ENCODE assay signal across 18 mouse cellular contexts in the genomic region with DNA sequence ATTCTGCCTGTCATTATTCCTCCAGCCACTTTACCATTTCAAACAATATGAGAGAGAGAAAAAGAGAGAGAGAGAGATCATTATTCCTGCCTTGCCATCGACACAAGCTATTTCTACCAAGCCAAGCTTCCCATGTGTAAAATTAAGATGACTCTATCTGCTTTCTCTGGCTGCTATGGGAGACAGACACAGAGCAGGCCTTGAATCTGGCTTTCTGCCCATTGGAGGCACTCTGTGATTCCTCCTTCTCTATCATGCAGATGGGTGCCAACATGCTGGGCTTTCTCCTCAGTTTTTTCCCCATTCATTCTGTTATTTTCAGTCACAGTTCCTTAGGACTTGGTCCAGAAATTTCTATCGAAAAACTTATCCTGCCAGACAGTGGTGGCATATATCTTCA. TPM values are rescaled to one million over a fixed set of nuclear protein-coding genes. Genes with fewer than 3 reads are reported as not detected.
DNase-seq lines count a peak whose midpoint lies in the region; ATAC-seq and TF ChIP-seq lines count a peak whose summit lies in the region.
"Had no signal": no experiment of that assay in that cellular context is flagged by ENCODE, and none has a peak within 500 bp of the region (broad histone marks: within the 10 kb centered on the region; RNA-seq: fewer than 3 reads in every experiment).

No protein-coding gene starts in this region.

- DNase-seq in frontal cortex, postnatal 25 days (ENCODE audit: low spot score in 2 of 2) = no peak
- peak; percentile 72 for DNase-seq in midbrain, postnatal 0 days (ENCODE audit: low spot score)
- no peak for DNase-seq in midbrain, embryonic 11.5 days (ENCODE audit: low spot score, missing footprints)
- peak; percentile 15 to 28 for DNase-seq in frontal cortex, postnatal 14 days (ENCODE audit: low spot score in 2 of 2)
- DNase-seq in right cerebral cortex, postnatal 4 days = peak; percentile 54
- no peak for DNase-seq in gastrocnemius, adult 8-10 months (ENCODE audit: low spot score in 2 of 2)
- DNase-seq: heart, adult 18-20 months; heart, postnatal 36 days; lung, adult 2 months; thymus, postnatal 14 days had no signal

- H3K4me1 ChIP-seq in midbrain, postnatal 0 days (ENCODE audit: insufficient read depth, low read length) = no peaks in the 10 kb centered on the region
- no peaks in the 10 kb centered on the region for H3K4me1 ChIP-seq in midbrain, embryonic 11.5 days (ENCODE audit: control insufficient read depth, insufficient read depth, low read length)
- no peaks in the 10 kb centered on the region for H3K4me1 ChIP-seq in intestine, postnatal 0 days (replicated peaks; ENCODE audit: control insufficient read depth, insufficient read depth, low read length)
- H3K4me1 ChIP-seq: midbrain, embryonic 13.5 days had no signal

- no peak overlapping the region for H3K4me3 ChIP-seq in midbrain, postnatal 0 days (ENCODE audit: low read depth, low read length)
- H3K4me3 ChIP-seq in midbrain, embryonic 11.5 days (ENCODE audit: low read depth, low read length) = no peak overlapping the region
- no peak overlapping the region for H3K4me3 ChIP-seq in intestine, postnatal 0 days (ENCODE audit: low read depth, low read length)
- H3K4me3 ChIP-seq: limb, embryonic 13.5 days; midbrain, embryonic 13.5 days had no signal

- H3K9ac ChIP-seq in midbrain, postnatal 0 days (replicated peaks; ENCODE audit: low read length, poor library complexity, severe bottlenecking) = no peak overlapping the region
- H3K9ac ChIP-seq in midbrain, embryonic 11.5 days (ENCODE audit: low read length) = no peak overlapping the region
- no peak overlapping the region for H3K9ac ChIP-seq in intestine, postnatal 0 days (ENCODE audit: low read depth, low read length)
- H3K9ac ChIP-seq: limb, embryonic 13.5 days; midbrain, embryonic 13.5 days had no signal

- no peak for TF ChIP-seq CTCF in midbrain, postnatal 0 days (IDR thresholded peaks at IDR 0.05)
- TF ChIP-seq CTCF in intestine, postnatal 0 days (IDR thresholded peaks at IDR 0.05; ENCODE audit: low read depth) = no peak

- H3K36me3 ChIP-seq in midbrain, postnatal 0 days (ENCODE audit: insufficient read depth, low read length) = no peaks in the 10 kb centered on the region
- no peaks in the 10 kb centered on the region for H3K36me3 ChIP-seq in midbrain, embryonic 11.5 days (ENCODE audit: control insufficient read depth, insufficient read depth, low read length)
- no peaks in the 10 kb centered on the region for H3K36me3 ChIP-seq in intestine, postnatal 0 days (ENCODE audit: control insufficient read depth, insufficient read depth)
- H3K36me3 ChIP-seq: limb, embryonic 13.5 days; midbrain, embryonic 13.5 days had no signal

- no peak overlapping the region for H3K27ac ChIP-seq in midbrain, postnatal 0 days (ENCODE audit: low read depth, low read length)
- no peak overlapping the region for H3K27ac ChIP-seq in midbrain, embryonic 11.5 days (ENCODE audit: low read depth, low read length)
- no peak overlapping the region for H3K27ac ChIP-seq in intestine, postnatal 0 days (ENCODE audit: low read depth, low read length)
- H3K27ac ChIP-seq: limb, embryonic 13.5 days; midbrain, embryonic 13.5 days had no signal

- H3K9me3 ChIP-seq in midbrain, postnatal 0 days (ENCODE audit: low read length) = no peaks in the 10 kb centered on the region
- H3K9me3 ChIP-seq in midbrain, embryonic 11.5 days (ENCODE audit: control insufficient read depth, low read length) = no peaks in the 10 kb centered on the region
- no peaks in the 10 kb centered on the region for H3K9me3 ChIP-seq in intestine, postnatal 0 days (ENCODE audit: control insufficient read depth)
- H3K9me3 ChIP-seq: limb, embryonic 13.5 days; midbrain, embryonic 13.5 days had no signal

- no peak overlapping the region for H3K4me2 ChIP-seq in midbrain, postnatal 0 days (ENCODE audit: low read depth, low read length, poor library complexity, severe bottlenecking)
- H3K4me2 ChIP-seq in midbrain, embryonic 11.5 days = no peak overlapping the region
- H3K4me2 ChIP-seq in intestine, postnatal 0 days (replicated peaks; ENCODE audit: low read depth) = no peak overlapping the region
- H3K4me2 ChIP-seq: limb, embryonic 13.5 days; midbrain, embryonic 13.5 days had no signal

- 52% methylated on average over 2 of the region's 2 CpGs for WGBS in midbrain, postnatal 0 days
- WGBS in midbrain, embryonic 11.5 days = 78% methylated on average over 2 of the region's 2 CpGs
- 70% methylated on average over 2 of the region's 2 CpGs for WGBS in intestine, postnatal 0 days

- peak; percentile 62; the same call in 1 of the 2 replicates for ATAC-seq in frontal cortex, adult (ENCODE audit: low TSS enrichment)
- no peak for ATAC-seq in midbrain, postnatal 0 days (ENCODE audit: low FRiP score)
- no peak for ATAC-seq in midbrain, embryonic 11.5 days (ENCODE audit: low FRiP score)
- ATAC-seq in intestine, postnatal 0 days = no peak
- ATAC-seq: midbrain, embryonic 13.5 days had no signal

- H3K27me3 ChIP-seq in midbrain, postnatal 0 days (ENCODE audit: insufficient read depth, low read length) = no peaks in the 10 kb centered on the region
- no peaks in the 10 kb centered on the region for H3K27me3 ChIP-seq in midbrain, embryonic 11.5 days (ENCODE audit: control insufficient read depth, insufficient read depth, low read length)
- no peaks in the 10 kb centered on the region for H3K27me3 ChIP-seq in intestine, postnatal 0 days (replicated peaks; ENCODE audit: control insufficient read depth, insufficient read depth, low read length)
- H3K27me3 ChIP-seq: limb, embryonic 13.5 days; midbrain, embryonic 13.5 days had no signal

RNA-seq across cellular contexts. Expression of a gene that starts 4.6 kb away (rescaled TPM):
- 0.44 TPM in 1 of 2 replicates, not detected in the other for total RNA-seq in midbrain, postnatal 0 days (2014; rRNA removed)
- polyA plus RNA-seq in midbrain, postnatal 0 days (2015; fragmentation: Nextera tagmentation; extraction: Ambion mirVana) = not detected in 2 replicates
- polyA plus RNA-seq in midbrain, embryonic 11.5 days (2014; fragmentation: Nextera tagmentation; extraction: Ambion mirVana) = not detected in 2 replicates
- polyA plus RNA-seq in intestine, postnatal 0 days (2015; fragmentation: Nextera tagmentation; extraction: Ambion mirVana) = 0.10 and 0.30 TPM in 2 replicates
- not detected for total RNA-seq in gastrocnemius, adult 8-10 months (2022)
- total RNA-seq: adrenal gland, postnatal 4 days; heart, adult 18-20 months; heart, postnatal 36 days had no signal
- polyA plus RNA-seq: kidney, embryonic 14.5 days; midbrain, embryonic 13.5 days; neural tube, embryonic 14.5 days; spleen, adult 2 months had no signal

RNA-seq across cellular contexts. Expression of a gene that starts 30.2 kb away (rescaled TPM):
- total RNA-seq in midbrain, postnatal 0 days (2014; rRNA removed) = 0.22 TPM in 1 of 2 replicates, not detected in the other
- 0.23 and 0.26 TPM in 2 replicates for polyA plus RNA-seq in midbrain, postnatal 0 days (2015; fragmentation: Nextera tagmentation; extraction: Ambion mirVana)
- 0.10 and 0.21 TPM in 2 replicates for polyA plus RNA-seq in midbrain, embryonic 11.5 days (2014; fragmentation: Nextera tagmentation; extraction: Ambion mirVana)
- not detected in 2 replicates for polyA plus RNA-seq in intestine, postnatal 0 days (2015; fragmentation: Nextera tagmentation; extraction: Ambion mirVana)
- not detected for total RNA-seq in gastrocnemius, adult 8-10 months (2022)
- total RNA-seq: adrenal gland, postnatal 4 days; heart, adult 18-20 months; heart, postnatal 36 days had no signal
- polyA plus RNA-seq: kidney, embryonic 14.5 days; lung, adult 2 months; spleen, adult 2 months had no signal

RNA-seq across cellular contexts. Expression of a gene that starts 57.6 kb away (rescaled TPM):
- total RNA-seq in midbrain, postnatal 0 days (2014; rRNA removed) = 45.9 and 66.1 TPM in 2 replicates
- polyA plus RNA-seq in midbrain, postnatal 0 days (2015; fragmentation: Nextera tagmentation; extraction: Ambion mirVana) = 30.7 and 33.4 TPM in 2 replicates
- polyA plus RNA-seq in midbrain, embryonic 11.5 days (2014; fragmentation: Nextera tagmentation; extraction: Ambion mirVana) = 1.1 TPM in 2 replicates
- polyA plus RNA-seq in intestine, postnatal 0 days (2015; fragmentation: Nextera tagmentation; extraction: Ambion mirVana) = 0.38 and 0.51 TPM in 2 replicates
- total RNA-seq in gastrocnemius, adult 8-10 months (2022) = not detected
- total RNA-seq: heart, adult 18-20 months had no signal

Comparison
In these comparisons a context has a peak if more than half of its experiments do, and no peak if none do; other contexts are left out.
1. DNase-seq: peak in midbrain, postnatal 0 days (single experiment), frontal cortex, postnatal 14 days (2 of 2) and right cerebral cortex, postnatal 4 days (single experiment); none in frontal cortex, postnatal 25 days (0 of 2), midbrain, embryonic 11.5 days (single experiment) and gastrocnemius, adult 8-10 months (0 of 2).
2. RNA of a gene that starts 57.6 kb away (polyA plus RNA-seq): 30.7 to 33.4 TPM in midbrain, postnatal 0 days; 1.1 TPM in midbrain, embryonic 11.5 days and 0.38 to 0.51 TPM in intestine, postnatal 0 days; every median in the first group is over 10 times any median in the second.